Mouse (Mus musculus) testis, adult 2 months (tissue): ENCODE measurements around the gene Mipol1.

Experiments
- CTCF ChIP-seq: fragments of 200-500 bp; IDR thresholded peaks from 2 replicates; pipeline ENCODE4 v1.5.1; 2012; ENCODE audit warnings: low read depth, mild to moderate bottlenecking, inconsistent platforms, low read length, moderate library complexity; ENCODE audit not compliant: control insufficient read depth, insufficient read depth, insufficient replicate concordance
- POLR2A ChIP-seq: fragments of 200-500 bp; IDR thresholded peaks from 2 replicates; pipeline ENCODE4 v1.6.1; 2012; ENCODE audit warnings: low read depth, mild to moderate bottlenecking, inconsistent platforms, low read length, moderate library complexity; ENCODE audit not compliant: control insufficient read depth

DNA sequence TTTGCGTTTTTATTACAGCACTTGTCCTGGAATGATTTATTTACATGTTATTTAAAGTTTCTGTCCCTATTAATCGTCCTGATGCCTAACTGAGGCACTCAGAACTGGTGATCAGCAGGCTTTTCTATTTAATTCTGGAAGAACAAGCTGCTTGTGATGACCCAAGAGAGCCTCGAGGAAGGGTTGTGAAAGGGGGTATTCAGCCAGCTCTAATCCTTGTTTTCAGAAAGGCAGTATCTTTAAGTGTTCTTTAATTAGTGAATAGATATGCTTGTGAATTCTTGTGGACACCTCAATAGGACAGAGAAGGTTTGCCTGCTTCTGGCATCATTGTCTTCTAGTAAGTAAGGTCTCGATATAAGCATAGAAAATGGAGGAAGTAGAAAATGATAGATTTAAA lies 170.0 kb downstream of the Mipol1 start:
- no peak for TF ChIP-seq CTCF
- TF ChIP-seq POLR2A = no peak
